Mouse (Mus musculus): Measurements from ENCODE around the gene Pnp2.

- TF ChIP-seq CTCF (IDR thresholded peaks at IDR 0.05; ENCODE audit: low read depth) (no peak), EP300 (IDR thresholded peaks at IDR 0.05; ENCODE audit: low read depth) (no peak)
Observed at GRCm38 (mm10) chr14:50987668-50988067, 31.9 kb downstream of the Pnp2 start.
